Mouse (Mus musculus): ENCODE data around the gene Notch4.

GRCm38 (mm10) chr17:34516514-34516913, 47.6 kb upstream of the Notch4 start:
- TF ChIP-seq POLR2A (IDR thresholded peaks at IDR 0.05; ENCODE audit: borderline replicate concordance, extremely low read depth, insufficient read depth, insufficient read length, poor library complexity, severe bottlenecking) (no peak), CTCF (IDR thresholded peaks at IDR 0.05; ENCODE audit: borderline replicate concordance, extremely low read depth, insufficient read depth, insufficient read length) (no peak)

Data from brain, embryonic 14.5 days (tissue).